Mouse (Mus musculus) adrenal gland, adult 8-10 months (tissue): ENCODE measurements at regions not wholly inside any gene's neighbourhood (a gene's known extent, or its start where the extent isn't known, plus 50 kb on each side); places are given as distances from the start of the nearest gene placed in this dataset.

ENCODE experiments used
- DNase-seq: peaks from one replicate; pipeline ENCODE4 v3.0.0; 2022

- DNase-seq = no peak
Measured at GRCm38 (mm10) chr6:31645261-31645660, 81.5 kb upstream of the Podxl start.

GRCm38 (mm10) chr6:31644504-31644903, 80.7 kb upstream of the Podxl start:
- no peak for DNase-seq

- peak; percentile 56 for DNase-seq
Measured at GRCm38 (mm10) chr6:31642451-31642942, 78.7 kb upstream of the Podxl start.

- no peak for DNase-seq
Measured at GRCm38 (mm10) chr6:31640745-31641144, 77.0 kb upstream of the Podxl start.

GRCm38 (mm10) chr6:31639460-31639859, 75.7 kb upstream of the Podxl start:
- DNase-seq = peak; percentile 25

GRCm38 (mm10) chr6:31638434-31639220, 74.8 kb upstream of the Podxl start:
- DNase-seq = no peak

GRCm38 (mm10) chr6:31637371-31638052, 73.7 kb upstream of the Podxl start:
- no peak for DNase-seq

GRCm38 (mm10) chr6:31636954-31637353, 73.2 kb upstream of the Podxl start:
- DNase-seq = no peak

- DNase-seq = no peak
Measured at GRCm38 (mm10) chr6:31632485-31632884, 68.7 kb upstream of the Podxl start.

- DNase-seq = no peak
Measured at GRCm38 (mm10) chr6:31630009-31630408, 66.2 kb upstream of the Podxl start.

- DNase-seq = no peak
Measured at GRCm38 (mm10) chr6:31627912-31628311, 64.1 kb upstream of the Podxl start.

GRCm38 (mm10) chr6:31625055-31625454, 61.3 kb upstream of the Podxl start:
- DNase-seq = no peak

GRCm38 (mm10) chr6:31624374-31624773, 60.6 kb upstream of the Podxl start:
- DNase-seq = no peak

GRCm38 (mm10) chr6:31621023-31621422, 57.2 kb upstream of the Podxl start:
- no peak for DNase-seq

GRCm38 (mm10) chr6:31618852-31619251, 55.1 kb upstream of the Podxl start:
- no peak for DNase-seq

GRCm38 (mm10) chr6:31617341-31617740, 53.6 kb upstream of the Podxl start:
- peak; percentile 23 for DNase-seq

- no peak for DNase-seq
Measured at GRCm38 (mm10) chr6:31615426-31615970, 51.7 kb upstream of the Podxl start.

- no peak for DNase-seq
Measured at GRCm38 (mm10) chr6:31614563-31614962, 50.8 kb upstream of the Podxl start.

- no peak for DNase-seq
Measured at GRCm38 (mm10) chr6:31613590-31614319, 50.0 kb upstream of the Podxl start.
